Mouse (Mus musculus) forebrain, postnatal 0 days (tissue): ENCODE results near the gene Adad2. TPM values are rescaled to one million over a fixed set of nuclear protein-coding genes. Genes with fewer than 3 reads are reported as not detected.

Experiments
- ATAC-seq: fragments of 200-750 bp; cut with Nextera tagmentation; 2 replicates; pipeline ENCODE4 v1.8.0; 2017; ENCODE audit warnings: mild to moderate bottlenecking, moderate library complexity
- DNase-seq: peaks from one replicate; pipeline ENCODE4 v3.0.0-alpha.2; 2015
- H3K27ac ChIP-seq: fragments of 300-500 bp; sonication (generic); 2 replicates; pipeline ENCODE4 v1.5.1; 2014; ENCODE audit warnings: low read depth, mild to moderate bottlenecking, antibody characterized with exemption, low read length, moderate library complexity, mixed read lengths
- H3K27me3 ChIP-seq: fragments of 300-500 bp; sonication (generic); 2 replicates; pipeline ENCODE4 v1.6.1; 2014; ENCODE audit warnings: mild to moderate bottlenecking, low read length, mixed read lengths; ENCODE audit not compliant: insufficient read depth
- H3K36me3 ChIP-seq: fragments of 300-500 bp; sonication (generic); 2 replicates; pipeline ENCODE4 v1.6.1; 2014; ENCODE audit warnings: mild to moderate bottlenecking, moderate library complexity; ENCODE audit not compliant: insufficient read depth
- H3K4me1 ChIP-seq: fragments of 300-500 bp; sonication (generic); 2 replicates; pipeline ENCODE4 v1.6.1; 2014; ENCODE audit warnings: antibody characterized with exemption; ENCODE audit not compliant: insufficient read depth
- H3K4me2 ChIP-seq: fragments of 300-500 bp; sonication (generic); 2 replicates; pipeline ENCODE4 v1.6.1; 2014; ENCODE audit warnings: low read depth, mild to moderate bottlenecking, moderate library complexity
- H3K4me3 ChIP-seq: fragments of 300-500 bp; sonication (generic); 2 replicates; pipeline ENCODE4 v1.5.1; 2014; ENCODE audit warnings: low read depth, low read length, mixed read lengths
- H3K9ac ChIP-seq: fragments of 300-500 bp; sonication (generic); 2 replicates; pipeline ENCODE4 v1.6.1; 2014; ENCODE audit warnings: mild to moderate bottlenecking
- H3K9me3 ChIP-seq: fragments of 300-500 bp; sonication (generic); 2 replicates; pipeline ENCODE4 v1.6.1; 2016; ENCODE audit warnings: low read length
- CTCF ChIP-seq: sonication (generic); IDR thresholded peaks from 2 replicates; pipeline ENCODE4 v1.5.1; 2016; ENCODE audit warnings: antibody characterized with exemption, control low read depth, low read depth
- WGBS: fragments of 180-500 bp; shearing (Covaris S2); extraction: QIAGEN DNeasy Blood & Tissue Kit; methylation state at CpG from one replicate; pipeline ENCODE4 v1.1.7; 2014; 5-methylcytosine and 5-hydroxymethylcytosine counted together
- polyA plus RNA-seq: library from polyadenylated mRNA; unstranded; fragments of >200 nt; fragmentation: Nextera tagmentation; extraction: Ambion mirVana; gene quantifications from 2 replicates; pipeline ENCODE4 v1.2.1, GENCODE M21; 2015
- total RNA-seq: library from RNA; depleted of rRNA; stranded (reverse); fragments of >200 nt; gene quantifications from 2 replicates; pipeline ENCODE4 v1.2.3, GENCODE M21; 2014

The Adad2 gene
- total and polyA plus RNA-seq, 2 experiments from 2014 or later, result 0.16 TPM; not detected in 1

- H3K27me3 ChIP-seq, result peaks cover 11% of the 10 kb centered on the region
- DNase-seq, result peak; percentile 43
- no peaks in the 10 kb centered on the region for H3K9me3 ChIP-seq
- TF ChIP-seq CTCF, result no peak
- no peak overlapping the region for H3K27ac ChIP-seq
- no peaks in the 10 kb centered on the region for H3K36me3 ChIP-seq
- 43% methylated on average over 6 of the region's 6 CpGs for WGBS
- no peak overlapping the region for H3K4me2 ChIP-seq
- ATAC-seq, result no peak; the same call in 1 of the 2 replicates
- H3K4me1 ChIP-seq, result no peaks in the 10 kb centered on the region
- no peak overlapping the region for H3K4me3 ChIP-seq
- H3K9ac ChIP-seq, result no peak overlapping the region
Observed at GRCm38 (mm10) chr8:119638261-119638660, 25.7 kb downstream of the Adad2 start.

- no peaks in the 10 kb centered on the region for H3K36me3 ChIP-seq
- DNase-seq (no peak), ATAC-seq (no peak)
- H3K4me2 ChIP-seq, result no peak overlapping the region
- no peak overlapping the region for H3K9ac ChIP-seq
- no peak overlapping the region for H3K4me3 ChIP-seq
- H3K4me1 ChIP-seq, result no peaks in the 10 kb centered on the region
- H3K9me3 ChIP-seq, result no peaks in the 10 kb centered on the region
- H3K27ac ChIP-seq, result no peak overlapping the region
- 64% methylated on average over 7 of the region's 7 CpGs for WGBS
- H3K27me3 ChIP-seq, result no peaks in the 10 kb centered on the region; the same call in 1 of the 2 replicates
- no peak for TF ChIP-seq CTCF
Observed at GRCm38 (mm10) chr8:119639798-119640197, 27.3 kb downstream of the Adad2 start.

- ATAC-seq, result no peak
- WGBS, result 81% methylated on average over 5 of the region's 5 CpGs
Observed at GRCm38 (mm10) chr8:119641058-119641457, 28.5 kb downstream of the Adad2 start.

GRCm38 (mm10) chr8:119642960-119643359, 30.4 kb downstream of the Adad2 start:
- no peaks in the 10 kb centered on the region for H3K9me3 ChIP-seq
- TF ChIP-seq CTCF, result no peak
- no peak for DNase-seq
- H3K4me1 ChIP-seq, result no peaks in the 10 kb centered on the region
- no peaks in the 10 kb centered on the region for H3K27me3 ChIP-seq
- no peaks in the 10 kb centered on the region for H3K36me3 ChIP-seq
- H3K4me3 ChIP-seq, result no peak overlapping the region
- 83% methylated on average over 1 of the region's 1 CpGs for WGBS
- no peak overlapping the region for H3K27ac ChIP-seq
- ATAC-seq, result no peak
- no peak overlapping the region for H3K9ac ChIP-seq
- no peak overlapping the region for H3K4me2 ChIP-seq

More at GRCm38 (mm10) chr8:119641058-119641457, 28.5 kb downstream of the Adad2 start:
- Histone ChIP-seq H3K27me3 (no peaks in the 10 kb centered on the region), H3K9ac (no peak overlapping the region), H3K9me3 (no peaks in the 10 kb centered on the region), H3K27ac (no peak overlapping the region), H3K4me3 (no peak overlapping the region), H3K4me1 (no peaks in the 10 kb centered on the region), H3K4me2 (no peak overlapping the region), H3K36me3 (no peaks in the 10 kb centered on the region)
- DNase-seq, result no peak
- no peak for TF ChIP-seq CTCF

GRCm38 (mm10) chr8:119644429-119644960, 31.9 kb downstream of the Adad2 start:
- H3K9me3 ChIP-seq, result no peaks in the 10 kb centered on the region
- no peak for TF ChIP-seq CTCF

GRCm38 (mm10) chr8:119644981-119645597, 32.5 kb downstream of the Adad2 start:
- Histone ChIP-seq H3K4me3 (no peak overlapping the region), H3K9ac (no peak overlapping the region), H3K27me3 (no peaks in the 10 kb centered on the region), H3K4me1 (no peaks in the 10 kb centered on the region), H3K9me3 (no peaks in the 10 kb centered on the region), H3K27ac (no peak overlapping the region), H3K36me3 (no peaks in the 10 kb centered on the region), H3K4me2 (no peak overlapping the region)
- WGBS, result 46% methylated on average over 18 of the region's 18 CpGs
- ATAC-seq (peak; percentile 43; the same call in 1 of the 2 replicates), DNase-seq (peak; percentile 17)
- no peak for TF ChIP-seq CTCF

More at GRCm38 (mm10) chr8:119644429-119644960, 31.9 kb downstream of the Adad2 start:
- WGBS, result 67% methylated on average over 17 of the region's 17 CpGs
- no peak overlapping the region for H3K4me3 ChIP-seq
- H3K9ac ChIP-seq, result no peak overlapping the region
- no peak overlapping the region for H3K4me2 ChIP-seq
- H3K27ac ChIP-seq, result no peak overlapping the region
- ATAC-seq (no peak), DNase-seq (no peak)
- no peaks in the 10 kb centered on the region for H3K4me1 ChIP-seq
- H3K36me3 ChIP-seq, result no peaks in the 10 kb centered on the region
- no peaks in the 10 kb centered on the region for H3K27me3 ChIP-seq

GRCm38 (mm10) chr8:119646197-119646596, 33.6 kb downstream of the Adad2 start:
- TF ChIP-seq CTCF, result peak; percentile 40
- no peaks in the 10 kb centered on the region for H3K36me3 ChIP-seq
- H3K27ac ChIP-seq, result no peak overlapping the region
- H3K27me3 ChIP-seq, result no peaks in the 10 kb centered on the region
- H3K4me1 ChIP-seq, result no peaks in the 10 kb centered on the region
- WGBS, result 78% methylated on average over 3 of the region's 3 CpGs
- H3K9me3 ChIP-seq, result no peaks in the 10 kb centered on the region
- no peak for ATAC-seq
- H3K9ac ChIP-seq, result no peak overlapping the region
- no peak overlapping the region for H3K4me3 ChIP-seq
- H3K4me2 ChIP-seq, result no peak overlapping the region
- no peak for DNase-seq
